Mouse (Mus musculus): ENCODE results near the gene Nav2. TPM values are rescaled to one million over a fixed set of nuclear protein-coding genes. Genes with fewer than 3 reads are reported as not detected.

The Nav2 gene
- polyA plus RNA-seq, 1 experiment from 2014 or later: 6.0 TPM

DNA sequence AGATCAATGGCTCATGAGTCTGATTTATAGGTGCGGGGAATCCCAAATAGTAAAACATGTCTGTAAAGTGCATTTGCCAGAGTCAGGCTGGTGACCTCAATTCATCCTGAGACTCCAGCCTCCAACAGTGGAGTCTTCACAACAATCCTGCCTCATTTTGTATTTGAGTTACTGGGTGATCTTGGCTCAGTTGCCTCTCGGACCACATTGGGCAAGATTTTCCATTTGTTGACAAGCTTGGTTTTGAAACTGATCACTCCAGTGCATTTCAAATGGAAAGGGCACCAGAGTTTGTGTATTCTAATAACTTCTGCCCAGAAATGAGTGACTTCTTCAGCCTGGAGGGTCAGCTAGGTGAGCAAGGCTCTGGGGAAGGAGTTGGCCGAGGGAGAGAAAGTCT lies 117.5 kb downstream of the Nav2 start:
- no peaks in the 10 kb centered on the region for H3K27me3 ChIP-seq (ENCODE audit: control insufficient read depth, insufficient read depth, low read length)
- no peak overlapping the region for H3K4me3 ChIP-seq (ENCODE audit: low read depth, low read length)
- TF ChIP-seq EP300 (optimal IDR thresholded peaks at IDR 0.05) (no peak), CTCF (IDR thresholded peaks at IDR 0.05; ENCODE audit: low read depth) (no peak)
- no peak overlapping the region for H3K27ac ChIP-seq (replicated peaks)
- WGBS: 88% methylated on average over 3 of the region's 3 CpGs
- ATAC-seq (ENCODE audit: low FRiP score, low TSS enrichment) (no peak), DNase-seq (ENCODE audit: low spot score) (no peak)
- no peaks in the 10 kb centered on the region for H3K4me1 ChIP-seq (replicated peaks; ENCODE audit: control insufficient read depth, insufficient read depth)
- H3K4me2 ChIP-seq (replicated peaks; ENCODE audit: low read depth): no peak overlapping the region
- H3K36me3 ChIP-seq (ENCODE audit: control insufficient read depth, insufficient read depth, low read length): no peaks in the 10 kb centered on the region
- H3K9ac ChIP-seq (ENCODE audit: low read length): no peak overlapping the region
- H3K9me3 ChIP-seq (ENCODE audit: control insufficient read depth, low read length): no peaks in the 10 kb centered on the region

- DNase-seq (ENCODE audit: low spot score): no peak
- no peaks in the 10 kb centered on the region for H3K27me3 ChIP-seq (ENCODE audit: control insufficient read depth, insufficient read depth, low read length)
- H3K27ac ChIP-seq (replicated peaks): no peak overlapping the region
- H3K4me3 ChIP-seq (ENCODE audit: low read depth, low read length): no peak overlapping the region
- H3K36me3 ChIP-seq (ENCODE audit: control insufficient read depth, insufficient read depth, low read length): no peaks in the 10 kb centered on the region
- TF ChIP-seq EP300 (optimal IDR thresholded peaks at IDR 0.05) (no peak), CTCF (IDR thresholded peaks at IDR 0.05; ENCODE audit: low read depth) (no peak)
- no peak for ATAC-seq (ENCODE audit: low FRiP score, low TSS enrichment)
- WGBS: 59% methylated on average over 5 of the region's 5 CpGs
- no peak overlapping the region for H3K9ac ChIP-seq (ENCODE audit: low read length)
- no peaks in the 10 kb centered on the region for H3K9me3 ChIP-seq (ENCODE audit: control insufficient read depth, low read length)
- no peak overlapping the region for H3K4me2 ChIP-seq (replicated peaks; ENCODE audit: low read depth)
- no peaks in the 10 kb centered on the region for H3K4me1 ChIP-seq (replicated peaks; ENCODE audit: control insufficient read depth, insufficient read depth)
Measured at GRCm38 (mm10) chr7:49026466-49026865, 118.0 kb downstream of the Nav2 start.

GRCm38 (mm10) chr7:49029282-49030012 lies 120.9 kb downstream of the Nav2 start:
- Histone ChIP-seq H3K9me3 (ENCODE audit: control insufficient read depth, low read length) (no peaks in the 10 kb centered on the region), H3K4me3 (ENCODE audit: low read depth, low read length) (no peak overlapping the region), H3K27ac (replicated peaks) (no peak overlapping the region), H3K4me1 (replicated peaks; ENCODE audit: control insufficient read depth, insufficient read depth) (no peaks in the 10 kb centered on the region), H3K27me3 (ENCODE audit: control insufficient read depth, insufficient read depth, low read length) (no peaks in the 10 kb centered on the region), H3K36me3 (ENCODE audit: control insufficient read depth, insufficient read depth, low read length) (no peaks in the 10 kb centered on the region), H3K4me2 (replicated peaks; ENCODE audit: low read depth) (no peak overlapping the region), H3K9ac (ENCODE audit: low read length) (no peak overlapping the region)
- ATAC-seq (ENCODE audit: low FRiP score, low TSS enrichment) (no peak), DNase-seq (ENCODE audit: low spot score) (no peak)
- WGBS: 47% methylated on average over 10 of the region's 10 CpGs
- TF ChIP-seq CTCF (IDR thresholded peaks at IDR 0.05; ENCODE audit: low read depth): no peak
- TF ChIP-seq EP300 (optimal IDR thresholded peaks at IDR 0.05): no peak

GRCm38 (mm10) chr7:49032216-49032615 lies 123.7 kb downstream of the Nav2 start:
- Histone ChIP-seq H3K4me3 (ENCODE audit: low read depth, low read length) (no peak overlapping the region), H3K27ac (replicated peaks) (no peak overlapping the region), H3K9me3 (ENCODE audit: control insufficient read depth, low read length) (no peaks in the 10 kb centered on the region), H3K27me3 (ENCODE audit: control insufficient read depth, insufficient read depth, low read length) (no peaks in the 10 kb centered on the region), H3K9ac (ENCODE audit: low read length) (no peak overlapping the region), H3K4me1 (replicated peaks; ENCODE audit: control insufficient read depth, insufficient read depth) (no peaks in the 10 kb centered on the region), H3K36me3 (ENCODE audit: control insufficient read depth, insufficient read depth, low read length) (no peaks in the 10 kb centered on the region), H3K4me2 (replicated peaks; ENCODE audit: low read depth) (no peak overlapping the region)
- 65% methylated on average over 4 of the region's 4 CpGs for WGBS
- DNase-seq (ENCODE audit: low spot score) (no peak), ATAC-seq (ENCODE audit: low FRiP score, low TSS enrichment) (no peak)
- no peak for TF ChIP-seq CTCF (IDR thresholded peaks at IDR 0.05; ENCODE audit: low read depth)
- no peak for TF ChIP-seq EP300 (optimal IDR thresholded peaks at IDR 0.05)

- 81% methylated on average over 2 of the region's 2 CpGs for WGBS
- no peak overlapping the region for H3K4me2 ChIP-seq (replicated peaks; ENCODE audit: low read depth)
- no peak for DNase-seq (ENCODE audit: low spot score)
- H3K9ac ChIP-seq (ENCODE audit: low read length): no peak overlapping the region
- ATAC-seq (ENCODE audit: low FRiP score, low TSS enrichment): no peak
- H3K4me3 ChIP-seq (ENCODE audit: low read depth, low read length): no peak overlapping the region
- H3K36me3 ChIP-seq (ENCODE audit: control insufficient read depth, insufficient read depth, low read length): no peaks in the 10 kb centered on the region
- no peak overlapping the region for H3K27ac ChIP-seq (replicated peaks)
- H3K9me3 ChIP-seq (ENCODE audit: control insufficient read depth, low read length): no peaks in the 10 kb centered on the region
- no peaks in the 10 kb centered on the region for H3K27me3 ChIP-seq (ENCODE audit: control insufficient read depth, insufficient read depth, low read length)
- no peaks in the 10 kb centered on the region for H3K4me1 ChIP-seq (replicated peaks; ENCODE audit: control insufficient read depth, insufficient read depth)
- TF ChIP-seq EP300 (optimal IDR thresholded peaks at IDR 0.05) (no peak), CTCF (IDR thresholded peaks at IDR 0.05; ENCODE audit: low read depth) (no peak)
Measured at GRCm38 (mm10) chr7:49034253-49034652, 125.7 kb downstream of the Nav2 start.

DNA sequence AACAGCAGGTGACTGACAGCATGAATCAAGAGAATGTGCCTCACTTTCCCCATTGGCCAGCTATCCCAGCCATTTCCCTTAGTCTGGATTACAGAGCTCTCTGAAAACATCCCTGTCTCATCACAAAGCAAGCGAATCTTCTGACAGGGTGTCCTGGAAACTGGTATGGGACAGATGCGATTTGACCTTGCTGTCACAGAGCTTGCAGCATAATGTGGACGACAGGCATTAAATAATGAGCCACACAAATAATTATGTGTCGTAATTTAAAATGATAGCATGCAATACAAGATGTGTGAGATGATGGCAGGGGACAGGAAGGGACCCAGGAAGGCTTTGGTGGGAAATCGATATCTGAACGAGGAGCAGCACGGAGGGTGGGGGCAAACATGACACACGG lies 131.6 kb downstream of the Nav2 start:
- DNase-seq (ENCODE audit: low spot score) (no peak), ATAC-seq (ENCODE audit: low FRiP score, low TSS enrichment) (no peak)
- Histone ChIP-seq H3K4me3 (ENCODE audit: low read depth, low read length) (no peak overlapping the region), H3K9ac (ENCODE audit: low read length) (no peak overlapping the region), H3K27ac (replicated peaks) (no peak overlapping the region), H3K27me3 (ENCODE audit: control insufficient read depth, insufficient read depth, low read length) (no peaks in the 10 kb centered on the region), H3K4me1 (replicated peaks; ENCODE audit: control insufficient read depth, insufficient read depth) (no peaks in the 10 kb centered on the region), H3K9me3 (ENCODE audit: control insufficient read depth, low read length) (no peaks in the 10 kb centered on the region), H3K36me3 (ENCODE audit: control insufficient read depth, insufficient read depth, low read length) (no peaks in the 10 kb centered on the region), H3K4me2 (replicated peaks; ENCODE audit: low read depth) (no peak overlapping the region)
- no peak for TF ChIP-seq CTCF (IDR thresholded peaks at IDR 0.05; ENCODE audit: low read depth)
- no peak for TF ChIP-seq EP300 (optimal IDR thresholded peaks at IDR 0.05)
- WGBS: 81% methylated on average over 8 of the region's 8 CpGs
